Mouse (Mus musculus): ENCODE measurements around the gene Sergef. TPM values are rescaled to one million over a fixed set of nuclear protein-coding genes. Genes with fewer than 3 reads are reported as not detected.

Gene Sergef
- polyA plus RNA-seq, 1 experiment from 2014 or later = 13.2 TPM

DNA sequence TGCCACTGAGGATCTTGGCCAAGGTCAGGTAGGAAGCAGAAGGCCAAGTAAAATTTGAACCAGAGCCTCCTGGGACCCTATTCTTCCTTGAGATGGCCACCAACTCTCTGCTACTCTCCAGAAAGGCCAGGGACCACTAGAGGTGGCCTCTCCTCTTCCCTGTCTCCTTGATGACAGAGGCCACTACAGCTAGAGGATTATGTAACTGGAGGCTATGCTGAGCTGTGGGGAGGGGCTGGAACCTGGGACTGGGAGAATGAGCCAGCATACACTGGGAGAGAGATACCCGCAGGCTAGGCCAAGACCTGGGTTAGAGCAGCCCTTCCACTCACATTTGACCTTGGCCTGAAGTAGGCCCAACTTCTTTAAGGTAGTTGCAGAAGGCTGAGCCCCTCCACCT is 239.9 kb downstream of the Sergef start:
- Histone ChIP-seq H3K36me3 (ENCODE audit: control insufficient read depth, insufficient read depth, low read length) (no peaks in the 10 kb centered on the region), H3K4me1 (ENCODE audit: control insufficient read depth, insufficient read depth, low read length) (0 out of 2 replicates have a peak, but pooled peaks cover 3% of the 10 kb centered on the region), H3K4me3 (ENCODE audit: low read depth, low read length) (no peak overlapping the region), H3K27me3 (ENCODE audit: control insufficient read depth, insufficient read depth, low read length) (peaks cover 57% of the 10 kb centered on the region), H3K4me2 (ENCODE audit: low read depth, severe bottlenecking) (no peak overlapping the region), H3K27ac (replicated peaks; ENCODE audit: low read depth, low read length) (no peak overlapping the region), H3K9ac (ENCODE audit: low read length) (no peak overlapping the region), H3K9me3 (ENCODE audit: control insufficient read depth, low read length) (no peaks in the 10 kb centered on the region)
- ATAC-seq (ENCODE audit: insufficient number of reproducible peaks, low FRiP score, low TSS enrichment, low read depth) (no peak), DNase-seq (ENCODE audit: low spot score) (no peak)
- 79% methylated on average over 1 of the region's 1 CpGs for WGBS

DNA sequence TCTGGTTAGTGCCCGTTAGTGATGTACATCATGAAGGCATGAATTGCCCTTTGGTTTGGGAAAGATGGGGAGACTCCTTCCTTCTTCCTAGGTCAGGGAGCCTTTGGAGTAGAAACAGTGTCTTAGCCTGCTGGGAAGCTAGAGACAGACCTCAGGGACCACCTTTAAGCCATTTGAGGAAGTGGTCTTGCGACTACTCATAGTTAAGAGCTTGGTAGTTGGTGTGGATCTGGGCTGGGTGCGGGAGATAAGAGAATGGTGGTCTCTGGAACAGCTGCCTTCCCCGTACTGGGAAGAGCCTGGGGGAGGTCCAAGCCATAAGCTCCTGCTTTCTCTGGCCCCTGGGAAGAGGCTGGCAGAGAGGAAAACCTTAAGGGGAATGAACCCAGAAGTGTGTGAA is 241.0 kb downstream of the Sergef start:
- 58% methylated on average over 4 of the region's 4 CpGs for WGBS
- H3K36me3 ChIP-seq (ENCODE audit: control insufficient read depth, insufficient read depth, low read length) = no peaks in the 10 kb centered on the region
- no peak overlapping the region for H3K4me3 ChIP-seq (ENCODE audit: low read depth, low read length)
- H3K27ac ChIP-seq (replicated peaks; ENCODE audit: low read depth, low read length) = no peak overlapping the region
- DNase-seq (ENCODE audit: low spot score) (no peak), ATAC-seq (ENCODE audit: insufficient number of reproducible peaks, low FRiP score, low TSS enrichment, low read depth) (no peak)
- H3K4me2 ChIP-seq (ENCODE audit: low read depth, severe bottlenecking) = no peak overlapping the region
- no peaks in the 10 kb centered on the region for H3K9me3 ChIP-seq (ENCODE audit: control insufficient read depth, low read length)
- H3K27me3 ChIP-seq (ENCODE audit: control insufficient read depth, insufficient read depth, low read length) = peaks cover 67% of the 10 kb centered on the region
- no peak overlapping the region for H3K9ac ChIP-seq (ENCODE audit: low read length)
- 0 out of 2 replicates have a peak, but pooled peaks cover 3% of the 10 kb centered on the region for H3K4me1 ChIP-seq (ENCODE audit: control insufficient read depth, insufficient read depth, low read length)

DNA sequence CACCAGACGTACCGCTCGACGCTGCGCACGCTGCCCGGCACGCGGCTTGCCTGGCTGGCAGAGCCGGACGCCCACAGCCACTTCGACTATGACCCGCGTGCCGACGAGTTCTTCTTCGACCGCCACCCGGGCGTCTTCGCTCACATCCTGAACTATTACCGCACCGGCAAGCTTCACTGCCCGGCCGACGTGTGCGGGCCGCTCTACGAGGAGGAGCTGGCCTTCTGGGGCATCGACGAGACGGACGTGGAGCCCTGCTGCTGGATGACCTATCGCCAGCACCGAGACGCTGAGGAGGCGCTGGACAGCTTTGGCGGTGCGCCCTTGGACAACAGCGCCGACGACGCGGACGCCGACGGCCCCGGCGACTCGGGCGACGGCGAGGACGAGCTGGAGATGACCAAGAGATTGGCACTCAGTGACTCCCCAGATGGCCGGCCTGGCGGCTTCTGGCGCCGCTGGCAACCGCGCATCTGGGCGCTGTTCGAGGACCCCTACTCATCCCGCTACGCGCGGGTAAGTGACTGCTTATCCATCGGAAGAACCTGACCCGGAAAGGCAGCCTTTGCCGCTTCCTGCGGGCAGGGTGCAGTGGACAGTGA is 241.8 kb downstream of the Sergef start:
- DNase-seq (ENCODE audit: low spot score) (no peak), ATAC-seq (ENCODE audit: insufficient number of reproducible peaks, low FRiP score, low TSS enrichment, low read depth) (no peak)
- Histone ChIP-seq H3K9me3 (ENCODE audit: control insufficient read depth, low read length) (no peaks in the 10 kb centered on the region), H3K4me1 (ENCODE audit: control insufficient read depth, insufficient read depth, low read length) (0 out of 2 replicates have a peak, but pooled peaks cover 3% of the 10 kb centered on the region), H3K36me3 (ENCODE audit: control insufficient read depth, insufficient read depth, low read length) (no peaks in the 10 kb centered on the region), H3K4me3 (ENCODE audit: low read depth, low read length) (no peak overlapping the region), H3K4me2 (ENCODE audit: low read depth, severe bottlenecking) (no peak overlapping the region), H3K9ac (ENCODE audit: low read length) (no peak overlapping the region), H3K27me3 (ENCODE audit: control insufficient read depth, insufficient read depth, low read length) (peaks cover 70% of the 10 kb centered on the region), H3K27ac (replicated peaks; ENCODE audit: low read depth, low read length) (no peak overlapping the region)
- WGBS = 11% methylated on average over 70 of the region's 70 CpGs

DNA sequence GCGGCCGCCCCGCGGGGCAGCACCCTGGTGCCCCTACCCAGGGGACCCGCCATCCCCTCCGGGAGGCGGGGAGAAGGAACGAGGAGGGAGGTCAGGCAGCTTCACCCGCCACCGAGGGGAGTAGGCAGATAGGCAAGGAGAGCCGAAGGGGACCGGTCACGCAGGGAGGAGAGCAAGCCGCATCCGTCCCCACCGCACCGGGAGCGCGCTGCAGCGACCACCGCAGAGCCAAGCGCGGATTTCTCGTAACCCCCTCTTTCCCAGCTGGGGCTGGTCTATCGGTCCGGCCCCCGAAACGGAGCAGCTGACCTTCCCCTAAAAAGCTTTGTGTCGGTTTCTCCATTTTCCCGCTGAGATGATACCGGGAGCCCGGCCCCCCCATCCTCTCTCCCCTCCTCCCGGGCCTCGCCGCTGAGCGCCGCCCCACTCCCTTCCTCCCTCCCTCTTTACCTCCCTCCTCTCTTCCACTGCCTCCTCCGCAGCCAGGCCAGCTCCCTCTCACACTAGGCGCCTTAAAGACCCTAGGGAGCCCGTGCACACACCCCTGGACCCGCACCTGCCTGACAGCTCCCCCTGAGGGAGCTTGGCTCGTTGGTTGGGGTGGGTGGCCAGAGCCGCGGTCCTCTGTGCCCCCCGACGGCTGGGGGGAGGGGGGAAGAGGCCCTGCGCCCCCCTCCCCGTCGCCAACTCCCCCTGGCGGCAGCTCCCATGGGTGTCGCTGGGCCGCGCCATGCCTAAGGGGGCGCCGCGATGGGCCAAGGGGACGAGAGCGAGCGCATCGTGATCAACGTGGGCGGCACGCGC is 242.5 kb downstream of the Sergef start:
- H3K27ac ChIP-seq (replicated peaks; ENCODE audit: low read depth, low read length) = no peak overlapping the region
- no peak overlapping the region for H3K9ac ChIP-seq (ENCODE audit: low read length)
- 1% methylated on average over 60 of the region's 64 CpGs for WGBS
- 0 out of 2 replicates have a peak, but pooled peaks cover 3% of the 10 kb centered on the region for H3K4me1 ChIP-seq (ENCODE audit: control insufficient read depth, insufficient read depth, low read length)
- H3K9me3 ChIP-seq (ENCODE audit: control insufficient read depth, low read length) = no peaks in the 10 kb centered on the region
- peak overlapping the region; percentile 28 for H3K4me3 ChIP-seq (ENCODE audit: low read depth, low read length)
- H3K27me3 ChIP-seq (ENCODE audit: control insufficient read depth, insufficient read depth, low read length) = peaks cover 70% of the 10 kb centered on the region
- no peaks in the 10 kb centered on the region for H3K36me3 ChIP-seq (ENCODE audit: control insufficient read depth, insufficient read depth, low read length)
- DNase-seq (ENCODE audit: low spot score) = no peak
- peak overlapping the region; percentile 74 for H3K4me2 ChIP-seq (ENCODE audit: low read depth, severe bottlenecking)
- no peak for ATAC-seq (ENCODE audit: insufficient number of reproducible peaks, low FRiP score, low TSS enrichment, low read depth)

DNA sequence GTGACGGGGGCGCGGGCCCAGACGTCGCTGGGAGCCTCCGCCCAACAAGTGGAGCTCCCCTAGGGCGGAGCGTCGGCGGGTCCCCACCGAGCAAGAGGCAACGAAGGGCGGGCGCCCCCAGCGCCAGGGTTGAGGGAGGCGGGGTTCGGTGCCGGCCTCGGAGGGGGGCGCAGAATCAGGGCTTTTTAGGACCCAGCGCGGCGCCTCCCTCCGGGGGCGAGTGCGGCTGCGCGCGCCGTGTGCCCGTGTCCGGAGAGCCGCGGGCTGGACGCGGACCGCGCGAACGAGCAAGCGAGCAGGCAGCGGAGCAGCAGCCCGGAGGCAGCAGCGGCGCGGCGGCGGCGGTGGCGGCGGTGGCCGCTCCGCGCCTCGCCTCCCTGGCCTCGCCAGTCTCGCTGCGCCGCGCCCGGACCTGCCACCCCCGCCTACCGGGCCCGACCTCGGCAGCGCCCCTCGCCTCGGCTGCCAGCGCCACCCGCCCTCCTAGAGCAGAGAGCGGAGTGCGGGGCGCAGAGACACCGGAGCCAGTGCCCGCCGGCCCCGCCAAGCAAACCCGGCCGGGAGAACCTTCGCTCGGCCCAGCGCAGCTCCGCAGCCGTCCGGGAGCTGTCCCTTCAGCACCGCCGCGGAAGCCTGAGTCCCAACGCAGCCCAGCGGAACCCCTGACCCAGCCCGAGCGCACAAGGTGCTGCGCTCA is 243.2 kb downstream of the Sergef start, which contains the start of gene Kcnc1:
TSS of gene Kcnc1 (plus strand) at position 267 of the 697 bp plus-strand sequence.
- Histone ChIP-seq H3K36me3 (ENCODE audit: control insufficient read depth, insufficient read depth, low read length) (no peaks in the 10 kb centered on the region), H3K27me3 (ENCODE audit: control insufficient read depth, insufficient read depth, low read length) (peaks cover 70% of the 10 kb centered on the region), H3K4me3 (ENCODE audit: low read depth, low read length) (peak within 1 kb of the TSS; percentile 28), H3K4me1 (ENCODE audit: control insufficient read depth, insufficient read depth, low read length) (0 out of 2 replicates have a peak, but pooled peaks cover 3% of the 10 kb centered on the region), H3K9ac (ENCODE audit: low read length) (no peak within 1 kb of the TSS), H3K4me2 (ENCODE audit: low read depth, severe bottlenecking) (peak within 1 kb of the TSS; percentile 74), H3K27ac (replicated peaks; ENCODE audit: low read depth, low read length) (no peak within 1 kb of the TSS), H3K9me3 (ENCODE audit: control insufficient read depth, low read length) (no peaks in the 10 kb centered on the region)
- DNase-seq (ENCODE audit: low spot score) = peak; percentile 92
- WGBS = 1% methylated on average over 38 of the region's 93 CpGs
- peak; percentile 65 for ATAC-seq (ENCODE audit: insufficient number of reproducible peaks, low FRiP score, low TSS enrichment, low read depth)

DNA sequence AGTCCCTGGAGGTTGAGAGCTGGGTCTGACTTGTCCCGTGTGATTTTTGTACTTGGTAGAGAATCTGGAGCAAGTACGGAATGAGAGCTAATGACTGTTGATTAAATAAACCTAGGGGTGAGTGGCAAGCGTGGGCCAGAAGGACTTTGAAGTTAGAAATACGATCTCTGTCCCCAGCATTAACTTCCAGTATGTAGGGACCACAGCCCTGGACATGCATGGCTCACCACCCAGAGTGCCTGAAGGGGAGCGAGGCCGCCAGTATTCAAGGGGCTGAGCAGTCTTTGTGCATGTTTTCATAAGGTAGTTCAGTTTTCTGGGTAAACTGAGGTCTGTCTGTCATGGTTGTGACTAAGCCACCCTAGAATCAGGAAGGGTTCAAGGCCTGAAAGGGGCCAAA is 244.0 kb downstream of the Sergef start:
- Histone ChIP-seq H3K9ac (ENCODE audit: low read length) (no peak overlapping the region), H3K4me3 (ENCODE audit: low read depth, low read length) (no peak overlapping the region)
- 31% methylated on average over 6 of the region's 6 CpGs for WGBS

DNA sequence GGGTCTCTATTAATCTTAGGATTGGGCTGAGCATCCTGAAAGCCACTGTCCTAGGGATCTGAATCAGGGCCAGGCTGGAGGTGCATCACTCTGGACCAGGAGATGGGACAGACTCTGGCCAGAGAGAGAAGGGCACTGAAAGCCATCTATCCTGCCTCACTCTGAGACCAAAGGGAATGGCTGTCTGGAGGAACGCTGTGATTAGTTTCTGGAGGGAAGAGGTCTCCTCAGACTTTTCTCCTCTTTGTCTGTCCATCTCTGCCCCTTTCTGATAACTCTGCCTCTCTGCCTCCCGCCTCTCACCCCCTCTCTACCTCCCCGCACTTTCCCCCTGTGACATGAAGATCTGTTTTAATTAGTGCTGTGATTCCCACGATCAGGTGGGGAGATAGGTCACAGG is 244.7 kb downstream of the Sergef start:
- no peaks in the 10 kb centered on the region for H3K36me3 ChIP-seq (ENCODE audit: control insufficient read depth, insufficient read depth, low read length)
- peaks cover 65% of the 10 kb centered on the region for H3K27me3 ChIP-seq (ENCODE audit: control insufficient read depth, insufficient read depth, low read length)
- no peak overlapping the region for H3K9ac ChIP-seq (ENCODE audit: low read length)
- H3K9me3 ChIP-seq (ENCODE audit: control insufficient read depth, low read length) = no peaks in the 10 kb centered on the region
- no peak overlapping the region for H3K27ac ChIP-seq (replicated peaks; ENCODE audit: low read depth, low read length)
- ATAC-seq (ENCODE audit: insufficient number of reproducible peaks, low FRiP score, low TSS enrichment, low read depth) = no peak
- no peak for DNase-seq (ENCODE audit: low spot score)
- H3K4me3 ChIP-seq (ENCODE audit: low read depth, low read length) = no peak overlapping the region
- no peak overlapping the region for H3K4me2 ChIP-seq (ENCODE audit: low read depth, severe bottlenecking)
- 0 out of 2 replicates have a peak, but pooled peaks cover 3% of the 10 kb centered on the region for H3K4me1 ChIP-seq (ENCODE audit: control insufficient read depth, insufficient read depth, low read length)
- WGBS = 58% methylated on average over 4 of the region's 4 CpGs

More for the DNA sequence above, 244.0 kb downstream of the Sergef start:
- H3K4me1 ChIP-seq (ENCODE audit: control insufficient read depth, insufficient read depth, low read length) = 0 out of 2 replicates have a peak, but pooled peaks cover 3% of the 10 kb centered on the region
- peaks cover 70% of the 10 kb centered on the region for H3K27me3 ChIP-seq (ENCODE audit: control insufficient read depth, insufficient read depth, low read length)
- no peaks in the 10 kb centered on the region for H3K9me3 ChIP-seq (ENCODE audit: control insufficient read depth, low read length)
- no peak for ATAC-seq (ENCODE audit: insufficient number of reproducible peaks, low FRiP score, low TSS enrichment, low read depth)
- no peaks in the 10 kb centered on the region for H3K36me3 ChIP-seq (ENCODE audit: control insufficient read depth, insufficient read depth, low read length)
- H3K4me2 ChIP-seq (ENCODE audit: low read depth, severe bottlenecking) = no peak overlapping the region
- no peak for DNase-seq (ENCODE audit: low spot score)
- H3K27ac ChIP-seq (replicated peaks; ENCODE audit: low read depth, low read length) = no peak overlapping the region

Measured in limb, embryonic 11.5 days (tissue).